Mouse (Mus musculus): ENCODE data around the gene Disp2.

DNA sequence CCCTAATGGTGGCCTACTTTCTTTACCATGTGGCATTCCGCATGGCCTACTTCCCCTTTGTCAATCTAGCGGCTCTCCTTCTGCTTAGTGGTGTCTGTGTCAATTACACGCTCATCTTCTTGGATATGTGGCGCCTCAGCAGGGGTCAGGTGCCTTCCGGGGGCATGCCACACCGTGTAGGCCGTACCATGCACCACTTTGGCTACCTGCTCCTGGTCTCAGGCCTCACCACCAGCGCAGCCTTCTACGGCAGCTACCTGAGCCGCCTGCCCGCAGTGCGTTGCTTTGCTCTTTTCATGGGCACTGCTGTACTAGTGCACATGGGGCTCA is 10.7 kb downstream of the Disp2 start:
- no peak for TF ChIP-seq EP300 (IDR thresholded peaks at IDR 0.05; ENCODE audit: low read depth)
- no peak for TF ChIP-seq CTCF (IDR thresholded peaks at IDR 0.05; ENCODE audit: low read depth)

Measured in heart, postnatal 0 days (tissue).